Mouse (Mus musculus): Measurements from ENCODE around the gene Sgk1. TPM values are rescaled to one million over a fixed set of nuclear protein-coding genes. Genes with fewer than 3 reads are reported as not detected.

The Sgk1 gene
- 100 to 1,000 TPM; 120 to 135 TPM for total RNA-seq (2021)
- long read RNA-seq, experiment 1, transcript Sgk1-201 (12 exons, 2,456 nt): major isoform, 61 of 128 reads
- long read RNA-seq, experiment 1, transcript Sgk1-202 (12 exons, 2,576 nt): minor isoform, 52 of 128 reads
- long read RNA-seq, experiment 1, partial matches to known transcripts: 5 of 128 reads
- long read RNA-seq, experiment 1, other reads (novel, unspliced or antisense): 7 of 128 reads
- long read RNA-seq, experiment 2, transcript Sgk1-201 (12 exons, 2,456 nt): major isoform, 35 of 70 reads
- long read RNA-seq, experiment 2, transcript Sgk1-202 (12 exons, 2,576 nt): minor isoform, 24 of 70 reads
- long read RNA-seq, experiment 2, partial matches to known transcripts: 7 of 70 reads
- long read RNA-seq, experiment 2, other reads (novel, unspliced or antisense): 2 of 70 reads

DNA sequence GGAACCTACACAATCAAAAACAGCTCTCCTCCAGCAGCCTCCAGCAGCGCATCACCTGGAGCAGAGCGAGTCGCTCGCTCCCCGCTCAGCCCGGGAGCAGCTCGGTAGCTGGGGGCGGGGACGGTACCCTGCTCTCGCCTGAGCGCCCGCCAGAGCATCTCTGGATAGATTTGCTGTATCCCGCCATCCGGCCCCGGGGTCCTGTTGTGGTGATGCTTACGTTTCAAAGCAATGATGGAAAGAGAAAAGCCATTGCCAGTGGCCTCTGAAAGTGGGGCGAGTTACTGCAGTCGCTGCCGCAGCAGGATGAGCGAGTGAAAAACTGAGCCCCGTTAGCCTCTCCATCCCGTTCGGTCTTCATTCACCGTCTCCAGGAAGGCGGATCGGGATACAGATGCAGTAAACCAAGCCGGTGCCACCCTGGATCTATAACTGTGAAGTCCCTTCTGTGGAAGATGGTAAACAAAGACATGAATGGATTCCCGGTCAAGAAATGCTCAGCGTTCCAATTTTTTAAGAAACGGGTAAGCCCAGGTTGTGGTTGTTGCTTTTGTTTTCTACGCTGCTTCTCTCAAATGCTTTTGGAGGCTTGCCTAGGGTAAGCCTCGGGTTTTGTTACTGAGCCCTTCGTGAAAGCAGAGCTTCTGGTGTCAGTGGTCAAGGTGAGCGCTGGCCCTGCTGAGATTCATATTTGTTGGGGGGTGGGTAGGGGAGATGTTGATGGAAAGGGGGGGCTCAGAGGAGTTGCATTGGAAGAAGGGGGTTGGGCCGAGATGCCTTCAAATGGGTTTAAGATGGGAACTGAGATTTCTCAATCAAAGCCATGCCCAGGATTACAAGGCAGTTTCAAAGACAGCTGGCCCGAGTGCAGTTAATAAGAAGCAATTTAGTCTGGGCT, at the start of gene Sgk1:
Gene Sgk1 (plus strand): TSS at position 1 of the 898 bp plus-strand sequence.
- intact Hi-C loops (cut with DNase I): no loop called here
- peak; percentile 16 to 18 for DNase-seq

DNA sequence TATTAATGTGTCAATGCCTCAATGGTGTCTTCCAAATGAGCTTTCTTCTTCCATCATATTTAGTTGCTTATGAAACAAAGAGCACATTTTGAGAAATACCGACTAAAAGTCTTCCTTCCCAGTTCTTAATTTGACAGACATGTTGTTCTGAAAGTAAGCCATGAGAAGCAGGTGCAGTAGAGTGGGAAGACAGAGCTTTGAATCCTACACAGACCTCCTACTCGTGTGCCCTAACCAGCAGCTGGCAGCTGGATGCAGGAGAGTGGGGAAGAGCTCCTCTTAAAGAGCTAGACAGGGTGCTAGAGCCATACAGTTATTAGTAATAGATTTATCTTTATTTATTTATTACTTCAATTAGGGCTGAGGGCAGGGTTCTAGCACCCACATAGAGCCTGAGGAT, 49.7 kb upstream of the Sgk1 start:
- intact Hi-C loops (cut with DNase I): no loop called here
- DNase-seq: no peak

- intact Hi-C loops (cut with DNase I): no loop called here
- no peak for DNase-seq
These were observed 48.2 kb upstream of the Sgk1 start for GRCm38 (mm10) chr10:21833757-21834156.

- no peak for DNase-seq
- intact Hi-C loops (cut with DNase I): no loop called here
These were observed 46.9 kb upstream of the Sgk1 start for GRCm38 (mm10) chr10:21835077-21835476.

- peak in 1 of 2 experiments; percentile 12 for DNase-seq
- intact Hi-C loops (cut with DNase I): no loop called here
These were observed 42.5 kb upstream of the Sgk1 start for GRCm38 (mm10) chr10:21839248-21840155.

GRCm38 (mm10) chr10:21843326-21843725, 38.7 kb upstream of the Sgk1 start:
- intact Hi-C loops (cut with DNase I): no loop called here
- no peak for DNase-seq

DNA sequence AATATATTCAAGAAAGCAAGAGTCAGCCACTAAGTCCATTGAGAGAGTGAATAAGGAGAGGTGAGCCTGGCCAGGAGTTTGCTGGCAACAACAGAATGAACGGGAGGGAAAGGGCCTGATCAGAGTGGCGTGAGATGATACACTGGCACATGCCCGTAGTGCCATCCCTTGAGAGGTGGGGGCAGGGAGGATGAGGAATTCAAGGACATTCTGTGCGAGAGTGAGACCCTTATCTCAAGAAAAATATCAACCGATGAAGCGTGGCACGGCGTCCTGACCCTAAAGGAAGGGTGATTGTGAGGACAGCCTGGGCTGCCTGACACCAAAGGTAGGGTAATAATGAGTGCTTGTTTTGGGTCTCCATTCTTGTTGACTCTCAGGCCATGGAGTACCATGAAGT, 38.1 kb upstream of the Sgk1 start:
- DNase-seq: no peak
- intact Hi-C loops (cut with DNase I): no loop called here

DNA sequence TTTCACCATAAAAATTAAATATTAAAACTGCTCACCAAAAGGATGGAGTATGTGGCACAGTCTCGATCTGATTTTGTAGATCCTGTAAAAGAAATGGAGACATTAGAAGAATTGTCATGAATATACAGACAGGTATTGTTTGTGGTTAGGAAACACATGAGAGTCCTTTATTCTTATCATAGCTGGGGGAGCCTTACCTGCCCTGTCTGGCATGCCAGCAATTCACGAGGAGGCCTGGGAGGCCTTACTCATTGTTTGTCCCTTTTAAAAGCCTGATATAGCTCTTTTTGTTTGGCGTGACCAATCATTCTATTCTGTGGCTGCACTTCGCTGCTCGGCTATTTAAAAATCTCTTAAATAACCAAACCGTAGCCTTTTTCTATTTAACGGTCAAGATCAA, 37.6 kb upstream of the Sgk1 start:
- DNase-seq: no peak
- intact Hi-C loops (cut with DNase I): no loop called here

DNA sequence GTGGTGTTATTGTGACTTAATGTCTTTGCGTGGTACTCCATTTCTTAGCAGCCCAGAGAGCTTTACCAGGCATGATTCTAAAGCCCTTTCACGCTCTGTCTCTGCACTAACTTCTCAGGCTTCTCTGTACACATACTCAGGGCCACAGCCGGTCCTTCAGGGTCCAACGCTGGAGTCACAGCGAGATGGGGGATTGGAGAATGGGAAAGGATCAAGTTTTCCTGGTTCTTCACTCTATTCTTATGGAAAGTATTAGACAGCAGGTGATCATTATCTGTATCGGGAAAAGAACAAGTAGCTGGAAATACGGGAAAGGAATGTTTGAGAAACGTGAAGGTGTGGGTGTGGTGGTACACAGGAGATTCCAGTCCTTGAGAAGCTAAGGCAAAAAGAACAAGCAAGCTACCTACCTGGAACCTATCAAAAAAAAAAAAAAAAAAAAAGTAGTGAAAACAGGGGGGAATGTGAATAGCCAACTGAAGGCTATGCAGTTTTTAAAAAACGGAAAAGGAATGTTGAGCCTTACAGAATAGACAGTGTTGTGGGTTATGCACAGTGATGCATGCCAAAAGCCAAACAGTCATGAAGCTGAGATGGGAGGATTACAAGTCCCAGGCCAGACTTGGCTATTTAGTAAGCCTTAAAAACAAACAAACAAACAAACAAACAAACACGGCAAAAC, 36.2 kb upstream of the Sgk1 start:
- intact Hi-C loops (cut with DNase I): no loop called here
- no peak for DNase-seq

GRCm38 (mm10) chr10:21846366-21846765, 35.6 kb upstream of the Sgk1 start:
- intact Hi-C loops (cut with DNase I): no loop called here
- no peak for DNase-seq

DNA sequence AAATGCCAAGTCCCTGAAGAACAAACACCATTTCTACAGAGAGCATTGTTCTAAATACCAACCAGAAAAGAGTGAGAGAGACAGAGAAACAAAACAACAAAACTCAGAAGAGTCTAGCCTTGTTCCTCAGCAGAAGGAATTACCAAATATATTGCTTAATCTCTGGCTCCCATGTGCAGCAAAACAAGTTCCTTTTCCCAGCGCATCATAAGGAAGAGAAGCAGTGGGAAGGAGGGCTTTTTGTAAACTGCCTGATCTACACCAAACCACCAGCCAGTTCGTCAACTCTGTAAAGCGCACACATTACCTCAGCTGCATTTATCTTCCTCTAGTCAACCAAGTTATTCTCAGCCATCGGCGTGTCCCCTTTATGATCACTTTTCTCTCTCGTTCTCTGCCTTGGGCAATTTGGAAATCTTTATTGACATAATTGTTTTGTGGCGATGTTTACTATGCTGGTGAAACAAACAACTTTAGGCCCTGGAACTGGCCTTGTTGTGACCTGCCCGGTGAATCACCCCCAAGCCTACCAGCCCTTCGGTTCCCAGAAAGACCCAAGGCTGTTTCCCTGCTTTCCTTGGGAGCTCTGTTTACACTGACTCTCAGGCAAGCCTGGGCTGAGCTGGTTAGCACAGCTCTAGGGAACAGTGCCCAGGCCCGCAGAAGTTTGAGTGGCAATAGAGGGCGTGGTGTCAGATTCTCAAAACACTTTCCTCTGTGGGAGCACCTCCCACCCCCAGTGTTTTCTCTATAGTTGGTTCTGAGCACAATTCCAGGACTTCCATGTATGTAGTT, 34.8 kb upstream of the Sgk1 start:
- DNase-seq: no peak
- intact Hi-C loops (cut with DNase I): no loop called here

- DNase-seq: no peak
These were observed 33.9 kb upstream of the Sgk1 start for GRCm38 (mm10) chr10:21847931-21848670.

DNA sequence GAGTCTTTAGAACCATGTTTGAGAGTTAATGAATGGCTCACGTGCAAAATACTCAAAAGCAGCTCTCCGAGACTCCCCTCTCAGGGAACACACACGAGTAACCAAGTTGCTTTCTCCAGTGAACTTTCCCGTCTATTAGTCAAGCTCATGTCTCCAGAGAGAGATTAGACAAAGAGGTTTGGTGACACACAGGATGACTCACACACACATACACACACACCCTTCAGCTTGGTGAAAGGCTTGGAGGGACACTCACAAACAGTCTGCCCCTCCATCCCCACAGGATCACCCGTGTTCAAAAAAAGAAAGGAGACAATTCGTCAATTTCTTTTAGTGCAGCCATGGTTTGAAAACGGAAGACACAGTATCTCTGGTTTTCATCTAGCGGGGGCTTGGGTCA, 32.7 kb upstream of the Sgk1 start:
- no peak for DNase-seq
- intact Hi-C loops (cut with DNase I): no loop called here

More at GRCm38 (mm10) chr10:21847931-21848670, 33.9 kb upstream of the Sgk1 start:
- intact Hi-C loops (cut with DNase I): no loop called here

- intact Hi-C loops (cut with DNase I): no loop called here
- DNase-seq: no peak
These were observed 31.7 kb upstream of the Sgk1 start for GRCm38 (mm10) chr10:21850330-21850729.

GRCm38 (mm10) chr10:21853122-21853521, 28.9 kb upstream of the Sgk1 start:
- no peak for DNase-seq
- intact Hi-C loops (cut with DNase I): no loop called here

DNA sequence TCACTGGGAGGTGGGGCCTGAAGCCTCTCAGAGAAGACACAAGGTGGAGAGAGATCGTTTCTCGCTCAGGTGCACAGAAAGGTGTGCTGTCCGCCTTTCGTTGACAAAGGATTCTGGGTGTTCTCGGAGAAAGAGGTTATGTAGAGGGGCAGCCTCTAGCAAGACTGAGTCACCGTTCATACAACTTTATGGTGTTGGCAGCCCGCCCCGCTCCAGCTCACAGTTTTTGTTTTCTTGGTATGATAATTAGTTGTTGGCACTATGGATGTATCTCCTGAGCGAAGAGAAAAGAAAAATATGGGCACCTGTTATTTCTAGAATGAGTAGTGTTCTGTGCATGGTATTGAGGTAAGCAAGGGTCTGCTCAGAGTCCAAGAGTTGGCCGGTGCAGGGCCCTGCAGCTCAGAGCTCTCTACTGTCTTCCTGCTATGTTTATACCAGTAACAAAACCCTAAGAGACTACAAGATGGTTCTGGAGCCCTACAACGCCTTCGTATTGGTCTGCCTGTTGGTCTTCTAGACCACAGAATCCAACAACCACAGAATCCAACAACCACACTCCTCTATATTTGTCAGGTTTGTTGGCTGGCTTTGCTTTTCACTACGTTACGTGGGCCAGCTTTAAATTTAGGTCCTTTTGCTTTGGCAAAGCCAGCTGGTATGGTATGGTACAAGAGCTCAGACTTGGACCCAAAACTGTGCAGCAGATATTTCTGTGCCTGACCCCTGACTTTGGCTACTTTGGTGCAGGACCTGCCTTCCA, 28.2 kb upstream of the Sgk1 start:
- no peak for DNase-seq
- intact Hi-C loops (cut with DNase I): no loop called here

DNA sequence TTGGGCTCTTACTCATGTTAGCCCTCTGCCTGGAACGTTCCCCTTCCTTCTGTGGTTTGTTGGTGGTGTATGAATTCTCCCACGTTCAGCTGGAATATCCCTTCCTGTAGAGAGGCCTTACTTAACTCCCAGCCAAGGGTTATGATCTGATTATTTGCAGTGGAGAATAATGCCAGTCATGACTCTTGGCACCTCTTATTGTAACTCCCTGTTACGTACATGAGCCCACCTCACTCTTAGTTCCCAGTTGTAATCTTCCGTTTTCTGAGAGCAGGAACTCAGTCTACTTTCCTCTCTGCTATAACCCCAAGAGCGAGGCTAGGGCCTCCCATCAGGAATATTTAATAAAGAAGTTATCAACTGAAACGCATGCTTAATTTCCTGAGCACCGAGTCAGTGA, 26.6 kb upstream of the Sgk1 start:
- no peak for DNase-seq
- intact Hi-C loops (cut with DNase I): loop anchor here (5.0 kb wide), 1 partner anchor 68 kb away; no protein-coding TSS in a partner anchor

DNA sequence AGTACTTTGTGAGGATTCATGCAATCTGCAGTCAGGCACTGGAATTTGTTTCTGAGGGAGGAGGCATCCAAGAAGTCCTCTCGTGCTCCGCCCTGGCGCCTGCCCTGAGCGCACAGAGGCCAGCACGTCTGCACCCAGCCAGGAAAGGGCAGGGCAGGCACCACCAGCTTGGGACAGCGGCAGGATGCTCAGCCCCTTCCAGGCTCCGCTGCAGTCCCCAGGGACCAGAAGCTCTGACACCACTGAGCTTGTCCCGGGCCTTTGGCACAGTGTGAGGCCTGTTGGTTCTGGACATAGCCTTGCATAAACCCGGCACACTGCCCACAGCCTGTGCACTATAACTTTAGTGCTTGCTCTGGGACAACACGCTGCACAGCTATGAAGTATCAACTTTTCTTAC, 24.3 kb upstream of the Sgk1 start:
- DNase-seq: peak; percentile 56 to 75
- intact Hi-C loops (cut with DNase I): loop anchor here (5.0 kb wide), 1 partner anchor 70 kb away; no protein-coding TSS in a partner anchor

All from heart, postnatal 14 days (tissue).